Mouse (Mus musculus) thymus, adult 2 months (tissue): Measurements from ENCODE around the gene Kmt2a.

ENCODE experiments used
- CTCF ChIP-seq: fragments of 200-500 bp; IDR thresholded peaks from 2 replicates; pipeline ENCODE4 v1.5.1; 2012; ENCODE audit warnings: mild to moderate bottlenecking, control low read depth, low read length, moderate library complexity, borderline replicate concordance; ENCODE audit not compliant: control insufficient read depth, poor library complexity, insufficient read depth; ENCODE audit errors: extremely low read depth
- POLR2A ChIP-seq: fragments of 200-500 bp; IDR thresholded peaks from 2 replicates; pipeline ENCODE4 v1.6.1; 2012; ENCODE audit warnings: mild to moderate bottlenecking, low read length, control low read depth, moderate library complexity; ENCODE audit not compliant: control insufficient read depth, poor library complexity, insufficient read depth; ENCODE audit errors: extremely low read depth

GRCm38 (mm10) chr9:44858657-44859056 lies 22.4 kb downstream of the Kmt2a start:
- no peak for TF ChIP-seq CTCF
- no peak for TF ChIP-seq POLR2A
